Mouse (Mus musculus) lung, postnatal 25 days (tissue): Measurements from ENCODE around the gene Gm47985.

Source experiments
- DNase-seq: peaks from one replicate; pipeline ENCODE4 v3.0.0; 2022; ENCODE audit warnings: low spot score

Gm47985 gene

DNA sequence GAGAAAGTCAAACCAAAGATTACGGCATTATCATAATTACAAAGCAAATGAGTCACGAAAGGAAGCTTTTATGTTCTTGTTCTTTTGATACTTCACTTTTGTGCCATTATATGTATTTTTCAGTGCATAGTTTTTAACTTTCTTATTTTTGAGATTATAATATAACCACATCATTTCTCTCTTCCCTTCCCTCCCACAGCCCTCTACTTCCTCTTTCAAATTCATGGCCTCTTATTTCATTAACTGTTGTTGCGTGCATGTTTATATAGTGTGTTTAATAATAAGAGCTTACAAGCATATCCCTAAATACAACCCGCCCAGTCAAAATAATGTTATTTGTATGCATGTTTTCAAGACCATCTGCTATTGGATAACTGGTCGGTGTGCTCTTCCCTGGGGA is 36.7 kb downstream of the Gm47985 start:
- DNase-seq = no peak

- no peak for DNase-seq
These were observed 37.8 kb downstream of the Gm47985 start for GRCm38 (mm10) chr1:151220098-151220497.

- DNase-seq = no peak
These were observed 40.4 kb downstream of the Gm47985 start for GRCm38 (mm10) chr1:151222561-151223267.

GRCm38 (mm10) chr1:151223377-151223776 is 41.0 kb downstream of the Gm47985 start:
- no peak for DNase-seq

GRCm38 (mm10) chr1:151224536-151224935 is 42.2 kb downstream of the Gm47985 start:
- DNase-seq = no peak

- DNase-seq = no peak
These were observed 45.2 kb downstream of the Gm47985 start for GRCm38 (mm10) chr1:151227506-151227905.

- DNase-seq = no peak
These were observed 46.1 kb downstream of the Gm47985 start for GRCm38 (mm10) chr1:151228320-151228989.

GRCm38 (mm10) chr1:151232346-151232745 is 50.0 kb downstream of the Gm47985 start:
- DNase-seq = no peak

- no peak for DNase-seq
These were observed 51.4 kb downstream of the Gm47985 start for GRCm38 (mm10) chr1:151233756-151234155.
